Mouse (Mus musculus) ES-E14 (cell line): ENCODE measurements around the gene Jmjd8.

Experiments
- CHD2 ChIP-seq: IDR thresholded peaks from 2 replicates; pipeline ENCODE4 v1.6.1; 2014; ENCODE audit warnings: mild to moderate bottlenecking, low read depth, low read length, inconsistent platforms
- HCFC1 ChIP-seq: IDR thresholded peaks from 2 replicates; pipeline ENCODE4 v1.6.1; 2012; ENCODE audit warnings: low read length, inconsistent platforms, borderline replicate concordance; ENCODE audit not compliant: insufficient read depth
- MAFK ChIP-seq: IDR thresholded peaks from 2 replicates; pipeline ENCODE4 v1.6.1; 2014; ENCODE audit warnings: mild to moderate bottlenecking, low read depth, low read length, inconsistent platforms; ENCODE audit not compliant: insufficient read depth
- ZC3H11A ChIP-seq: IDR thresholded peaks from 2 replicates; pipeline ENCODE4 v1.6.1; 2012; ENCODE audit warnings: low read depth, mild to moderate bottlenecking, inconsistent platforms, low read length, borderline replicate concordance
- ZNF384 ChIP-seq: IDR thresholded peaks from 2 replicates; pipeline ENCODE4 v1.6.1; 2012; ENCODE audit warnings: low read depth, low read length, inconsistent platforms

- TF ChIP-seq ZNF384, result no peak
- no peak for TF ChIP-seq ZC3H11A
- no peak for TF ChIP-seq MAFK
- TF ChIP-seq CHD2, result no peak
- TF ChIP-seq HCFC1, result no peak
Observed at GRCm38 (mm10) chr17:25792615-25793014, 36.1 kb upstream of the Jmjd8 start, which contains the start of gene Fam173a.
